Mouse (Mus musculus): ENCODE data around the gene Cdh5. TPM values are rescaled to one million over a fixed set of nuclear protein-coding genes. Genes with fewer than 3 reads are reported as not detected.
A peak's percentile ranks its signal among the peaks of the same experiment; 100 is the strongest.

Cdh5 gene
- polyA plus RNA-seq, 1 experiment: 34.6 TPM

GRCm38 (mm10) chr8:104175848-104176527 is 74.6 kb downstream of the Cdh5 start:
- no peak for DNase-seq (ENCODE audit: low read depth)
- no peak for TF ChIP-seq CTCF (IDR thresholded peaks at IDR 0.05; ENCODE audit: borderline replicate concordance, extremely low read depth, insufficient read depth, insufficient read length)
- TF ChIP-seq POLR2A (IDR thresholded peaks at IDR 0.05; ENCODE audit: borderline replicate concordance, extremely low read depth, insufficient read depth, insufficient read length, poor library complexity, severe bottlenecking): no peak

DNA sequence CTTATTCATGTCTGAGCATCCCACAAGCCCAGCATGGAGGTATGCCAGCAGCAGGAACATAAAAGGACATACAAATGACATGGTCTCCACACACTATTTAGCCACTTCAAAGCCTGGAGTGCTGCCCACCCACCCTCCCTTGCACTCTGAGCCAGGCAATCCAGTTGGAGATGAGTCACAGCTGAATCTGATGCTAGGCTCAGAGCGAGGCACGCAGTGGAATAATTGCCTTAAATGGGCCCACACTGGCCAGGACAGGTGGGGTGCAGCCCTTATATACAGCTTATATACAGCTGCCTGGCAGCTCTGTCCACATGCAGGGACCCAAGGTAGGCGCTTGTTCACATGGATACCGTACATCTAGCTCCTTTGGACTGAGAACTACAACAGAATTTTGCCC is 75.6 kb downstream of the Cdh5 start:
- TF ChIP-seq CTCF (IDR thresholded peaks at IDR 0.05; ENCODE audit: borderline replicate concordance, extremely low read depth, insufficient read depth, insufficient read length): no peak
- no peak for TF ChIP-seq POLR2A (IDR thresholded peaks at IDR 0.05; ENCODE audit: borderline replicate concordance, extremely low read depth, insufficient read depth, insufficient read length, poor library complexity, severe bottlenecking)
- peak; percentile 14 for DNase-seq (ENCODE audit: low read depth)

- TF ChIP-seq POLR2A (IDR thresholded peaks at IDR 0.05; ENCODE audit: borderline replicate concordance, extremely low read depth, insufficient read depth, insufficient read length, poor library complexity, severe bottlenecking): no peak
- TF ChIP-seq CTCF (IDR thresholded peaks at IDR 0.05; ENCODE audit: borderline replicate concordance, extremely low read depth, insufficient read depth, insufficient read length): no peak
- peak; percentile 13 for DNase-seq (ENCODE audit: low read depth)
Measured at GRCm38 (mm10) chr8:104184905-104185304, 83.5 kb downstream of the Cdh5 start.

DNA sequence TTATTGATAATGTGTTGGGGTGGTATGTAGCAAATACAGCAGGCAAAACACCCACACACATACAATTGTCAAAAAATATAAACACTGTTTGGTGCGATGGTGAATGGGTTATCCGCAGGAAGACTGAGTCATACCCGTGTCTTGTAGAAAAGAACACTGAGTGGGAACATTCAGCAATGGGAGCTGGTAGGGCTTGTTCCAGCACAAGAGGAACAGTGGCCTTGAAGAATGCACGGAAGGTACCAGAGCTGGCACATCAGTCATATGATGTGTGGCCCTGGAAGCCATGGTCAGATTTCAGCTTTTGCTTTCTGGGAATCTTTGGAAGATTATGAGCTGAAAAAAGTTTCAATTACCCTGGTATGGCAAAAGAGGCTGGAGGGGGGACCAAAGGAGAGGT is 85.4 kb downstream of the Cdh5 start:
- TF ChIP-seq POLR2A (IDR thresholded peaks at IDR 0.05; ENCODE audit: borderline replicate concordance, extremely low read depth, insufficient read depth, insufficient read length, poor library complexity, severe bottlenecking) (no peak), CTCF (IDR thresholded peaks at IDR 0.05; ENCODE audit: borderline replicate concordance, extremely low read depth, insufficient read depth, insufficient read length) (no peak)
- no peak for DNase-seq (ENCODE audit: low read depth)

GRCm38 (mm10) chr8:104187622-104188021 is 86.2 kb downstream of the Cdh5 start:
- no peak for DNase-seq (ENCODE audit: low read depth)

DNA sequence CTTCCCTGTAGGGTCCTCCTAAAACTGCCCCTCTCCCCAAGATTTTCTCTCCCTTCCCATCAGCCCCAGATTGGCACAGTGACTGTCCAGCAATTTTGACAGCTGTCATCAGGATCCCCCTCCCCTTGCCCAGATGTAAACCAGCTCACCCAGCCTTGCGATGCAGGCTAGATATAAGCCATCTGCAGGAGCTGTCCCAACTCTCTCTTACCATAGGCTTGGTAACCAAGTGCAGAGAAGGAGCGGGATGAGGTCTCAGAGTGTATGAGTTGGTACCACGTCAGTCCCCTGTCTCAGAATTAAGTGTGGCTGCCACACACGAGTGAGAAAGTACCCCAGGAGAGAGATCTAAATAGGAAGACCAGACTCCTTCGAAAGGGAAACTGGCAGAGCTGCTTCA is 87.0 kb downstream of the Cdh5 start:
- no peak for DNase-seq (ENCODE audit: low read depth)
- no peak for TF ChIP-seq POLR2A (IDR thresholded peaks at IDR 0.05; ENCODE audit: borderline replicate concordance, extremely low read depth, insufficient read depth, insufficient read length, poor library complexity, severe bottlenecking)
- no peak for TF ChIP-seq CTCF (IDR thresholded peaks at IDR 0.05; ENCODE audit: borderline replicate concordance, extremely low read depth, insufficient read depth, insufficient read length)

More at GRCm38 (mm10) chr8:104187622-104188021, 86.2 kb downstream of the Cdh5 start:
- TF ChIP-seq POLR2A (IDR thresholded peaks at IDR 0.05; ENCODE audit: borderline replicate concordance, extremely low read depth, insufficient read depth, insufficient read length, poor library complexity, severe bottlenecking) (no peak), CTCF (IDR thresholded peaks at IDR 0.05; ENCODE audit: borderline replicate concordance, extremely low read depth, insufficient read depth, insufficient read length) (no peak)

DNA sequence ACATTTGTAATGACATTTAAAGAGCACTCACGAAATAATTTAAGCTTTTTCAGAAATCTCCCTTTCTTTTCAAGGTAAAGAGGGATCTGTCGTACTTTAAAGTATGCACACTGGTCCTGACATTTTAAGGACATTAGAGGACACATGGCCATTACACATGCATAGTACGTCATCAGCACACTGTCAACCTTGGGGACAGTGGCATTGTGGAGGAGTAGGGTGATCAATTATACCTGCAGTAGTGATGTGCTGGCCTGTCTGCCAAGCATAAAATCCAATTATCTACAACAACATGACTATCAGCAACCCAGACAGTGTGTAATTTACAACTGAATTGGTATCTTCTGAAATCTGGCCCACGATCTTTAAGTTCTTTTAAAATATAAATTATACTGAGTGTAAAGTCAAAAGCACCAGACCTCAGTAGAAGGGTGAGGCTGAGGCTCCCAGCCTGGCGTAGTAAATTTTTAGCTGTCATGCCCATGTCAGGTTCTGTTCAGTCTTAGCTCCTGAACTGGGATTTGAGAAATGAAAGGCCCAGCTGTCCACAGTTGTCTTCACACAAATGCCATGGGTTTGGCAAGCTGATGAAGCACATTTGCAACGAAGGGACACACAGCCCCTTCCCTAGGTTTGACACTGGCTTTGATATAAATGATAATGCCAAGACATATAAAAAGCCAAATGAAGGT is 89.5 kb downstream of the Cdh5 start:
- peak; percentile 9 for DNase-seq (ENCODE audit: low read depth)
- TF ChIP-seq CTCF (IDR thresholded peaks at IDR 0.05; ENCODE audit: borderline replicate concordance, extremely low read depth, insufficient read depth, insufficient read length) (no peak), POLR2A (IDR thresholded peaks at IDR 0.05; ENCODE audit: borderline replicate concordance, extremely low read depth, insufficient read depth, insufficient read length, poor library complexity, severe bottlenecking) (no peak)

DNA sequence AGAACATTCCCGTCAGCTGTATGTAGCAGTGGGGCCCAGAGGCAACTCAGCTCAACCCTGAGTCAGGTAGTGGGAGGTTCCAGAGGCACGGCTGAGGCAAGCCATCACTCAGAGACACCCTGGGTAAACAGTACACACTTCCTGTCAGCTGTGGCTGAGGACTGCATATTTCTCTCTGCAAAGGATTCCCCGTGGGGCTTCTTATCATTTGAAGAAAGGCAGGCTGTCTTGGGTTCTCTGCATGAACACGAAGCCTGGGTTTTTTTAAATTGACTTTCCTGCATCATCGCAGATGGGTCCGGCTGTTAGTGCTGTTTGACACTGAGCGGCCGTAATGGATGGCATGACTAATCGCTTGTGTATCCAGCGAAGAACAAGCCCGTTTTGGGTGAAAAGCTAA is 90.1 kb downstream of the Cdh5 start:
- TF ChIP-seq CTCF (IDR thresholded peaks at IDR 0.05; ENCODE audit: borderline replicate concordance, extremely low read depth, insufficient read depth, insufficient read length) (no peak), POLR2A (IDR thresholded peaks at IDR 0.05; ENCODE audit: borderline replicate concordance, extremely low read depth, insufficient read depth, insufficient read length, poor library complexity, severe bottlenecking) (no peak)
- peak; percentile 47 for DNase-seq (ENCODE audit: low read depth)

Other genes with a start within 250 kb of the Cdh5 start
- 12.3 and 16.9 TPM in 2 replicates for gene Bean1, start 68.8 kb downstream of the Cdh5 start, polyA plus RNA-seq (2012; rRNA removed)
- gene Tk2, start 146.9 kb downstream of the Cdh5 start, polyA plus RNA-seq (2012; rRNA removed): 41.2 and 42.7 TPM in 2 replicates
- 36.0 and 52.4 TPM in 2 replicates for gene Cklf, start 149.2 kb downstream of the Cdh5 start, polyA plus RNA-seq (2012; rRNA removed)
- gene Cmtm2a, start 191.6 kb downstream of the Cdh5 start, polyA plus RNA-seq (2012; rRNA removed): not detected in 2 replicates
- gene Gm45711, start 208.5 kb downstream of the Cdh5 start, polyA plus RNA-seq (2012; rRNA removed): not detected in 2 replicates
- 0.08 TPM in 1 of 2 replicates, not detected in the other for gene Cmtm1, start 208.5 kb downstream of the Cdh5 start, polyA plus RNA-seq (2012; rRNA removed)
- gene Gm11020, start 219.9 kb downstream of the Cdh5 start, polyA plus RNA-seq (2012; rRNA removed): not detected in 2 replicates
- not detected in 2 replicates for gene Cmtm2b, start 220.6 kb downstream of the Cdh5 start, polyA plus RNA-seq (2012; rRNA removed)
- 57.5 and 64.9 TPM in 2 replicates for gene Cmtm3, start 237.8 kb downstream of the Cdh5 start, polyA plus RNA-seq (2012; rRNA removed)

All from brain, embryonic 14.5 days (tissue).